Mouse (Mus musculus): ENCODE results near the gene Lrg1.

DNA sequence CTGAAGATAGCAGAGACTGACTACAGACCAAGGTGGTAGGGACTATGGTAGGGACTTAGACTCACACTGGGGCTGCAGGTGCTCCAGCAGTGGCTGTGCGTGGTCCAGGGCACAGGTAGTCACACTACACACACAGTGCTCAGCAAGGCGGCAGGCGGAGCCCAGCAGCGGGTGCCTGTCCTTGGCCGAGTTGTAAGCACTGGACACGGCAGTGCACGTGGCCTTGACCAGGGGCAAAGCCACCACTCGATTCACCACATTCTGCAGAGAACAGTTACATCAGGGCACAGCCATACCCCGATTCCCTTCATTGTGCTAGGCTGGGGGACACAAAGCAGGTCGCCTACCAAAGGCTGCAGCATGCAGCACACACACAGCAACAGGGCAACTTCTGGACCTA, 5.6 kb downstream of the Lrg1 start:
- TF ChIP-seq CTCF (IDR thresholded peaks at IDR 0.05; ENCODE audit: low read depth, low read length) (no peak), POLR2AphosphoS5 (IDR thresholded peaks at IDR 0.05; ENCODE audit: insufficient replicate concordance, low read depth, low read length) (no peak), TAL1 (conservative IDR thresholded peaks at IDR 0.05; ENCODE audit: low read depth, low read length) (no peak)
